Mouse (Mus musculus) heart, postnatal 0 days (tissue): Measurements from ENCODE around the gene Thrsp.

Experiments used
- CTCF ChIP-seq: IDR thresholded peaks from 2 replicates; pipeline ENCODE4 v1.5.1; 2016; ENCODE audit warnings: antibody characterized with exemption, control low read depth, low read depth
- EP300 ChIP-seq: IDR thresholded peaks from 2 replicates; pipeline ENCODE4 v1.6.1; 2016; ENCODE audit warnings: antibody characterized with exemption, low read depth

DNA sequence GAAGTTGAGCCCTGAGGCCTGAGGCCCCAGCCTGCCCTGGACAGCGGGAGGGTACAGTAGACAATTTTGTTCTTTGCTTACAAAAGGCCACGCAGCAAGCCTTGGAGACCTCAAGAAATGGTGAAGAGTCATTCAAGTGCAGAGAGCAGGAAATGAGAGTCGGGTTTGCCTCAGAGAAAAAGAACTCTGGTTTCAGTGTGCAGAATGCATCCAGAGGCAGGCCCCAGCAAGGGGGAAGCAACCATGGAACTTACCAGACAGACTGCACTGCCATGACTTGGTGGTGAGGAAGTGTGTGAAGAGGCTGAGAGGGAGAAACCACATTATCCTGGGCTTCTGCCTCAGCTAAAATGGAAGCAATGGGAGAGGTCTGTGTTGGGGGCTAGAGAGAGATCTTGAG is 38.0 kb upstream of the Thrsp start:
- TF ChIP-seq EP300 (no peak), CTCF (no peak)
